Mouse (Mus musculus): ENCODE data around the gene Cep19. TPM values are rescaled to one million over a fixed set of nuclear protein-coding genes. Genes with fewer than 3 reads are reported as not detected.
"Not testable (repeated sequence)": the region's sequence is repeated elsewhere in the genome, so short reads cannot be mapped to it uniquely, and the experiment has no call there.

The Cep19 gene
- polyA plus RNA-seq (2021): 39.5 TPM

DNA sequence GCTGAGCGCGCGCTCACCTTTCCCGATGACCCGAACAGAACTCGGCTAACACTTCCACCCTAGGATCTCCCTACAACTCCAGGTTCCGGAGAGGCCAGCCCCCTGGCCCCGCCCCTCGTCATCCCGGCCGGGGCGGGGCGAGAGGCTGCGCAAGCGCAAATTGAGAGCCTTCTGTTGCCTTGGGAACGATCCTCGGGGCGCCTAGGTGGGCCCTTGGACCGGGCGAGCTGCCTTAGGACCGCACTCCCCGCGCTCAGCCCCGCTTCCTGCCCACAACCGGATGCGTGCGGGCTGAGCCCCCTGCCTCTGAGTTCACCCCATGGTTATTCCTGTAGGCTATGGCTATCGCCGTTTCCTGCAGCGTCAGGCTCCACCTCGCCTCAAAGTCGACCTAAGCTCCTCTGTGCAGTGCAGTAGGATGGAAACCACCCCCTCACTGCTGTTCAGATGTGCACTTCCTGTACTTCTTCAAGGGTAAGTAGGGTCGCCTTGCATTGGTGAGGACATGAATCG lies at the start of gene Cep19, which contains the start of gene Pigx:
Gene Cep19, plus strand, starts transcription at position 163 of the 513 bp plus-strand sequence.
Gene Pigx, minus strand, starts transcription at position 103 of the 513 bp plus-strand sequence.
- ChIA-PET POLR2A (interaction anchor here (1.0 kb wide), 1 partner anchor 508 kb away, joined by 4 read pairs; no protein-coding TSS in a partner anchor), CTCF (no interaction called here)
- TF ChIP-seq CTCF (IDR thresholded peaks at IDR 0.05): no peak
- in situ Hi-C loops (cut with MboI; ENCODE audit: low pct_unique_long_range_greater_than_20kb): loop anchor here (25.0 kb wide), 1 partner anchor 363 kb away; no protein-coding TSS in a partner anchor
- DNase-seq (ENCODE audit: low read depth, low spot score) (peak; percentile 62), ATAC-seq (peak; percentile 85)
- H3K27me3 ChIP-seq: no peaks in the 10 kb centered on the region

- H3K27me3 ChIP-seq: no peaks in the 10 kb centered on the region
- ATAC-seq (no peak), DNase-seq (ENCODE audit: low read depth, low spot score) (no peak)
- CTCF ChIA-PET: interaction anchor here (1.1 kb wide), 1 partner anchor 18 kb away, joined by 3 read pairs; no protein-coding TSS in a partner anchor
- in situ Hi-C loops (cut with MboI; ENCODE audit: low pct_unique_long_range_greater_than_20kb): no loop called here
- POLR2A ChIA-PET: interaction anchor here (1.5 kb wide), 1 partner anchor 10 kb away, joined by 8 read pairs; no protein-coding TSS in a partner anchor
- no peak for TF ChIP-seq CTCF (IDR thresholded peaks at IDR 0.05)
These were observed 40.8 kb upstream of the Cep19 start for GRCm38 (mm10) chr16:32058817-32059216.

- no peak for TF ChIP-seq CTCF (IDR thresholded peaks at IDR 0.05)
- ATAC-seq: no peak
- in situ Hi-C loops (cut with MboI; ENCODE audit: low pct_unique_long_range_greater_than_20kb): no loop called here
- POLR2A ChIA-PET: interaction anchor here (1.5 kb wide), 1 partner anchor 9 kb away, joined by 8 read pairs; no protein-coding TSS in a partner anchor
- H3K27me3 ChIP-seq: no peaks in the 10 kb centered on the region
- CTCF ChIA-PET: interaction anchor here (1.1 to 1.2 kb wide), 2 partner anchors 12 to 16 kb away, joined by 3 read pairs; no protein-coding TSS in a partner anchor
- DNase-seq (ENCODE audit: low read depth, low spot score): peak; percentile 6
These were observed 39.6 kb upstream of the Cep19 start for GRCm38 (mm10) chr16:32059840-32060523.

- in situ Hi-C loops (cut with MboI; ENCODE audit: low pct_unique_long_range_greater_than_20kb): no loop called here
- no peaks in the 10 kb centered on the region for H3K27me3 ChIP-seq
- no peak for TF ChIP-seq CTCF (IDR thresholded peaks at IDR 0.05)
- no peak for ATAC-seq
- no peak for DNase-seq (ENCODE audit: low read depth, low spot score)
- ChIA-PET POLR2A (no interaction called here), CTCF (no interaction called here)
These were observed 37.4 kb upstream of the Cep19 start for GRCm38 (mm10) chr16:32062226-32062625.

GRCm38 (mm10) chr16:32063900-32064299 lies 35.7 kb upstream of the Cep19 start:
- no peaks in the 10 kb centered on the region for H3K27me3 ChIP-seq
- no peak for ATAC-seq
- in situ Hi-C loops (cut with MboI; ENCODE audit: low pct_unique_long_range_greater_than_20kb): no loop called here
- CTCF ChIA-PET: interaction anchor here (2.8 kb wide), 1 partner anchor 16 kb away, joined by 9 read pairs; no protein-coding TSS in a partner anchor
- POLR2A ChIA-PET: no interaction called here
- no peak for TF ChIP-seq CTCF (IDR thresholded peaks at IDR 0.05)
- DNase-seq (ENCODE audit: low read depth, low spot score): no peak

GRCm38 (mm10) chr16:32066899-32067298 lies 32.7 kb upstream of the Cep19 start:
- no peaks in the 10 kb centered on the region for H3K27me3 ChIP-seq
- DNase-seq (ENCODE audit: low read depth, low spot score) (no peak), ATAC-seq (no peak)
- ChIA-PET CTCF (no interaction called here), POLR2A (no interaction called here)
- no peak for TF ChIP-seq CTCF (IDR thresholded peaks at IDR 0.05)
- in situ Hi-C loops (cut with MboI; ENCODE audit: low pct_unique_long_range_greater_than_20kb): no loop called here

GRCm38 (mm10) chr16:32068389-32069300 lies 31.0 kb upstream of the Cep19 start:
- H3K27me3 ChIP-seq: no peaks in the 10 kb centered on the region
- POLR2A ChIA-PET: interaction anchor here (0.5 to 1.6 kb wide), 2 partner anchors 9 to 10 kb away, joined by 3 to 8 read pairs; no protein-coding TSS in a partner anchor
- ATAC-seq: peak; percentile 76
- peak; percentile 56 for DNase-seq (ENCODE audit: low read depth, low spot score)
- in situ Hi-C loops (cut with MboI; ENCODE audit: low pct_unique_long_range_greater_than_20kb): no loop called here
- TF ChIP-seq CTCF (IDR thresholded peaks at IDR 0.05): no peak
- CTCF ChIA-PET: interaction anchor here (1.0 kb wide), 1 partner anchor 9 kb away, joined by 3 read pairs; no protein-coding TSS in a partner anchor

DNA sequence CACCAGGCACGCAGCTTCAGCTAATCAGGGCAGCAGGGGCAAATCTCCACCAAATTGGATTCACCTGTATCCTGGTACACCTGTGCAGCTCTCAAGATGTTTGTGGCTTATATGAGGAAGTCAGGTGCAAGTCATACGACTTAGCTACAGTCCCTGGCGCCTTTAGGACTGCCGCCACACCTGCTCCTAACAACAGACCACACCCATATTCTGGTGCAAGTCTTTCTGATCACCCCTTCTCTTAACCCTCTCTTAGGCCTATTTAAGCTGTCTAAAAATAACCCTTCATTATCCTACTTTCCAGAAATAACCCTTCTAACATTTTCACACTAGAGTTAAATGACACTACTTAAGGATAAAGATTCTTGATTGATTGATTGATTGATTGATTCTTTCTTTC lies 29.5 kb upstream of the Cep19 start:
- CTCF ChIA-PET; DNase-seq (ENCODE audit: low read depth, low spot score); H3K27me3 ChIP-seq; ATAC-seq; POLR2A ChIA-PET; in situ Hi-C loops (cut with MboI; ENCODE audit: low pct_unique_long_range_greater_than_20kb): not testable (repeated sequence)

DNA sequence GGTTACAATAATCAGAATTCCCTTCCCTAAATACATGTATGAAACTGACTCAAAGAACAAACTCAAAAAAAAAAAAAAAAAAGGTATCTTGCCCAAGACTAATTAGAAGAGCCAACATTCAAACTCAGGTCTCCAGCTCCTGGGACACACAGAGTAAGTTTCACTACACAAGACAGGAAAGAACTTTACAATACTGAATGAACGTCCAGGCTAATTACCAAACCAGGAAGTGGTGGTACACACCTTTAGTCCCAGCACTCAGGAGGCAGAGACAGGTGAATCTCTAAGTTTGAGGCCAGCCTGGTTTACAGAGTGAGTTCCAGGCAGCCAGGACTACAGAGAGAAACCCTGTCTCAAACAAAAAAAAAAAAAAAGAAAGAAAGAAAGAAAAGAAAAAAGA lies 23.8 kb upstream of the Cep19 start:
- ATAC-seq: no peak
- DNase-seq (ENCODE audit: low read depth, low spot score): no peak
- CTCF ChIA-PET: interaction anchor here (0.6 kb wide), 1 partner anchor 26 kb away, joined by 3 read pairs; no protein-coding TSS in a partner anchor
- in situ Hi-C loops (cut with MboI; ENCODE audit: low pct_unique_long_range_greater_than_20kb): no loop called here
- TF ChIP-seq CTCF (IDR thresholded peaks at IDR 0.05): no peak
- POLR2A ChIA-PET: interaction anchor here (0.7 kb wide), 1 partner anchor 580 kb away, joined by 3 read pairs; no protein-coding TSS in a partner anchor
- no peaks in the 10 kb centered on the region for H3K27me3 ChIP-seq

DNA sequence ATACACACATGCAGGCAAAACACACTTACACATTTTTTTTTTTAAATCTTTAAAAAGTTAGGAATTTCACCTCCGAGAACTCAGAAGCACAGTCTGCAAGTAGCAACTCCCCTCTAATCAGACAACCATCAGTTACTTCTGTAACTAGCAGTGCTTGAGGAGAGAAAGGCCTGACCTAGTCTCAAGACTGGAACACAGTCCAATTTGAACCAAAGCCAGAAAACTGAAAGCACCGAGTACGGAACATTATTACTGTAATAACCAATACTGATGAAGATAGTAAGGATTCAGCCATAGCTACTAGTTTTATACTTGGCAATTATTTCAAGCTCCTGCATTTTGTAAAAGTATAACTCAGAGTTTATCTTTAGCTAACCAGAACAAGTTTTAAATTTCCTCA lies 23.2 kb upstream of the Cep19 start:
- ATAC-seq (no peak), DNase-seq (ENCODE audit: low read depth, low spot score) (no peak)
- H3K27me3 ChIP-seq: no peaks in the 10 kb centered on the region
- POLR2A ChIA-PET: no interaction called here
- CTCF ChIA-PET: interaction anchor here (0.8 kb wide), 1 partner anchor 17 kb away, joined by 3 read pairs; no protein-coding TSS in a partner anchor
- no peak for TF ChIP-seq CTCF (IDR thresholded peaks at IDR 0.05)
- in situ Hi-C loops (cut with MboI; ENCODE audit: low pct_unique_long_range_greater_than_20kb): no loop called here
